Mouse (Mus musculus): ENCODE results near the gene Rpl28.
"Not testable (repeated sequence)": the region's sequence is repeated elsewhere in the genome, so short reads cannot be mapped to it uniquely, and the experiment has no call there.

The Rpl28 gene

DNA sequence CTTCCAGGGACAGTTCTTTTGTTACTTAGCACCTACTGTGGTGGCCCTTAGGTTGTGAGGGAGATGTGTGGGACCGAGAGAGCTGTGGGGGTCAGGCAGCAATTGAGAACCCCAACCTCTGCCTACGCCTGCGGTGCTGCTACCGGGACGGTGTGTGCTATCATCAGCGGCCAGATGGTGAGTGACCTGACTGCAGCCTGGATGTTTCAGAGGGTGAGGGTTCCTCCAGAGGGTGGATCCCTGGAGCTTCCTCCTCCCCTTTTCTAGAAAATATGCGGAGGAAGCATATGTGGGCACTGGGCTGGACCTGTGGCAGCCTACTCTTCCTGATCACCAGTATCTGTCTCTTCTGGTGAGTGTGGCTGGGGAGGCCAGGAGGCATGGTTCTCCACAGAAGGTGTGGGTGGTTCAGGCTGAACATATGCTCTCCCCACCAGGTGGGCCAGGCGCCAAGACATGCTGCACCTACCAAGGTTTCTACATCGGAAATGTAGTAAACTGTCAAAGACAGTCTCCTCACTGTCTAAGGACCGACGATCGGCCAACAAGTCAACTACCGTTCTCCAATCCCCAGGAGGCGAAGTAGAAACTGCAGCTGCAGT, 8.9 kb upstream of the Rpl28 start:
- DNase-seq (ENCODE audit: low read depth), result no peak

DNA sequence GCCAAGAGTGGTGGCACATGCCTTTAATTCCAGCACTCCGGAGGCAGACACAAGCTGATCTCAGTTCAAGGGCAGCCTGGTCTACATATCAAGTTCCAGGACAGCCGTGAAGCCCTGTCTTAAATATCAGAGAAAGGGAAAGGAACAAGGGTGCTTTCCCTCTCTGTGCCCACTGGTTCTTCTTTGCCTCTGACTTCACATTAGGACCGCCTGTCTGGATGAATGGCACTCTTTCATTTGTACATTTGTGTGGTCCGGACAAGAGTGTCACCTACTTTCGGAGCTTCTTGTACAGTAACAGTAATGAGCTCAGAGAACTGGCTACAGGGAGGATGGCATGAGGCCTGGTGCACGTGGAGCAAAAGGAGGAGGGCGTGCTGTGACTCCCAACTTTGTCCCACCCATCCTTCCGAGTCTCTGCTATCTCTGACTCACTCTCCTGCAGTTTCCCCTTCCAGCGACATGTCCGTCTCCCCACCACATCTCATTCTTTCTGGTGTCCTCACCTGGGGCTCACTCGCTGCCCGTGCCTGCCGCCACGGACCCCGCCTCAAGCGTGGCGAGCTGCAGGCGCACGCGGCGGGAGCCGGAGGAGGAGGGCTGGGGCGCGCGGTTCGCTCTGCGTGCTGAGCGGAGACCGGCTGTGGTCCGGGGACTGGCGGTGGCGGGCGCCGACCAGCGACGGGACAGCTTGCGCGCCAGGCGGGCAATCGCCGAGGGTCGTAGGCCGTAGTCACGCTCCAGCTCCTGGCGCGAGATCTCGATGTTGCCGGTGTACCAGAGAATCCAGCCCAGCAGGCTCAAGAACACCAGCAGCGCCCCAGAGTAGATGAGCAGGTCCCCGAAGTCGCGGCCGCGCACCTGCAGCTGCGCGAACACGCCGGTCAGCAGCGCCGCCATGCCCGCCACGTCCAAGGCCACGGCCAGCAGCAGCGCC, 3.9 kb upstream of the Rpl28 start:
- peak; percentile 67 for DNase-seq (ENCODE audit: low read depth)

- DNase-seq (ENCODE audit: low read depth), result no peak
Observed at GRCm38 (mm10) chr7:4789436-4789935, 3.2 kb upstream of the Rpl28 start, which contains the start of gene Tmem238. Gene Tmem238, minus strand, starts transcription at chr7:4789656.

DNA sequence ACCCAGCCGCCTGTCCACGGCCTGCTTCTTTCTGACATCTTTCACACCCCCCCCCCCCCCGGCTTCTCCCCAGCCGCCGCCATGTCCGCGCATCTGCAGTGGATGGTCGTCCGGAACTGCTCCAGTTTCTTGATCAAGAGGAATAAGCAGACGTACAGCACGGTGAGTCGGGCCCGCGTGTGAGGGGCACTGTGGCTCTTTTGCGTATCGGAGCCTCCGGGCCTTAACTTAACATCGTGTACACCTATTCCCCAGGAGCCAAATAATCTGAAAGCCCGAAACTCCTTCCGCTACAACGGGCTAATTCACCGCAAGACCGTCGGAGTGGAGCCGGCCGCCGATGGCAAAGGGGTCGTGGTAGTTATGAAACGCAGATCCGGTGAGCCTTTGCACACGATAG, 574 bp downstream of the Rpl28 start:
- DNase-seq (ENCODE audit: low read depth), result not testable (repeated sequence)

DNA sequence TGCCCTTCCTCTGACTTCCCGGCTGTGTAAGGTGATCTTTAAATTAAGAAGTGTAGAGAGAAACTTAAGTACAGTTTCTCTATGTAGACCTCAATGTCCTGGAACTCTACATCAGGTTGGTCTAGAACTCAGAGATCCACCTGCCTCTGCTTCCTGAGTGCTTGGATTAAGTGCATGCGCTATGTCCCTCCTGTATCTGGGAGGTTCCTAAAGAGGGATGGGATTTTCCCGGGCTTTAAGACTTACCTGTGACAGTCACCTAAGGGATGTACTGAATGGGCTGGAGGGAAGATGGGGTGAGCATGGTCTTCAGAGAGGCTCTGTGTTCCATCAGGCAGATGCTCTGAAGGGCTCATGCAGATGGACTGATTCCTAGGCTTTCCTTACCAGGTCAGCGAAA, 1.0 kb downstream of the Rpl28 start:
- no peak for DNase-seq (ENCODE audit: low read depth)

DNA sequence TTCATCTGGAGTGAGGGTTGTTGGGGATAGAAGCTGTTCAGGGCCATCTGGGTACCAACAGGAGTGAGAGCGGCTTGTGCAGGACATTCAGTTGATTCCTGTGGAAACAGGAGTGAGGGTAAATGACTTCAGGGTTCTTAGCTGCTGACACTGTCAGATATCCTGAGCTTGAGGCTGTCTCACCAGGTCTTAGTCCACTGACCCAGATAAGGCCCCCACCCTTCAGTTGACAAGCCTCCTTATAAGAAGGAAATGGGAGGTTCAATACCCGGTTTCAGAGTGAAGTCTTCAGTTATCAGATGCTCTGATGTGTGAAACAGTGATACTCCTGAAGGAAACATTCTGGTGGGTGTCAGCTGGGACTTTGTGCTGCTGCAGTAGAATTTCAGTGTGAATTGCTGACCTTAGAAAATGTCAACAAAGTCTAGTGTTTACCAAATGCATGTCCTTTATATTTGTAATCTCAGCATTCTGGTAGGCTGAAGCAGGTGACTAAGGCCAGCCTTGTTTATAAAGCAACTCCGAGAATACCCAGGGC, 2.0 kb downstream of the Rpl28 start:
- DNase-seq (ENCODE audit: low read depth), result no peak

- peak; percentile 78 for DNase-seq (ENCODE audit: low read depth)
Observed at GRCm38 (mm10) chr7:4795767-4796433, 3.2 kb downstream of the Rpl28 start.

- no peak for DNase-seq (ENCODE audit: low read depth)
Observed at GRCm38 (mm10) chr7:4802247-4802646, 9.6 kb downstream of the Rpl28 start.

- DNase-seq (ENCODE audit: low read depth), result peak; percentile 76
Observed at GRCm38 (mm10) chr7:4806716-4807115, 14.0 kb downstream of the Rpl28 start.

- DNase-seq (ENCODE audit: low read depth), result not testable (repeated sequence)
Observed at GRCm38 (mm10) chr7:4811131-4811530, 18.5 kb downstream of the Rpl28 start.

GRCm38 (mm10) chr7:4811842-4812302, 19.2 kb downstream of the Rpl28 start:
- peak; percentile 63 for DNase-seq (ENCODE audit: low read depth)

DNA sequence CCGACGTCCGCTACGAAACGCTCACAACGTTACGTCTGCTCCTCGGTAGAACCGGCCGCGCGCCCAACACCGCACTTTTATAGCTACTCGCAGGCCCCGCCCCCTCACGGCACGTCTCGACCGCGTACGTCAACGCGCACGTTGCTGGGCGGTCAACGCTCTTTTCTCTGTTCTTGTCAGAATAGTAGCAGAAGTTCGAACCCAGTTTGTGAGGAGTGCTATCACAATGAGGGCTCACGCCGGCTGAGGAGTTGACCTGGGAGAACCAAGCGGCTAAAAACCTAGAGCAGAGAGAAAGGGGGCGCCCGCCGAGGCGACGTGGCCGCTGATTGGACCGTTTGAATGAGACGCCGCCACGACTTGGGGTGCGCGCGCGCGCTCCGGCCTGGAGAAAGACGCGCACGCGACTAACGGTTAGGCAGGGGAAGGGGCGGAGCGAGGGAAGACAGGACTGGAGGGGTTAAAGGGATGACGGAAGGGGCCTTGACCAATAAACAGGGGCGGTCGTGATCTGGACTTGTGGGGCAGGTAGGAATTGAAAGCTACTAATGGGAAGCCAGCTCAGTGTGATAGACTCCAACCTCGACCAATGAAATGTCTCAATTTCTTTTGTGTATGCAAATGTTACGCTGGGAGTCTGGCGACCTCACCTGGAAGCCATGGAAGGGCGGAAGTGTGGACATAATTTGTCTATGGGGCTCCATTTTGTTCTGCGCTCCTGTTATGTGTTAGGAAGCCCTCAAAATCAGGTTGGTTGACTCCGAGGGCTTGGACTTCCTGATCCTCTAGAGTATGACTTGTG, 19.8 kb downstream of the Rpl28 start, which contains the start of gene Ube2s:
TSS of gene Ube2s (minus strand) at position 288 of the 802 bp plus-strand sequence.
- peak; percentile 100 for DNase-seq (ENCODE audit: low read depth)

DNA sequence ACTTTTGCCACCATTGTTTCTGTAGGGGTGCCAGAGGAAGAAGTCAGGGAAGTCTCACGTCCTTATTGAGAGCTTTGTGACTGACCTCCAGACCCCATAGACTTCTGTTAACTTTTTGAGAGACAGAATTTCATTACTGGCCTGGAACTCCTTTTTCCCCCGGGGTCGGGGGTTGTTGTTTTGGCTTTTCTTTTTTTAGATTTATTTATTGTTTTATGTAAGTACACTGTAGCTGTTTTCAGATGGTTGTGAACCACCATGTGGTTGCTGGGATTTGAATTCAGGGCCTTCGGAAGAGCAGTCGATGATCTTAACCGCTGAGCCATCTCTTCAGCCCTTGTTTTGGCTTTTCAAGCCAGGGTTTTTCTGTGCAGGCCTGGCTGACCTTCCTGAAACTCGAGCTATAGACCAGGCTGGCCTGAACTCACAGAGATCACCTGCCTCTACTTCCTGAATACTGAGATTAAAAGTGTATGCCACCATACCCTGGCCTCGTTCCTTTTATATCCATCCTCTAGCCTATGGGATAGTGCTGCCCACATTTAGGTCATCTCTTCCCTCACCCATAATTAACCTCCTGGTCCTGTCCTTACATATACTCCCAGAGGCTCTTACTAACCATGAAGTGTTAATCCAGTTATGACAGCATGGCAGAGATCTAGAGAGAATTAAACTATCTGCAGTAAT, 20.6 kb downstream of the Rpl28 start:
- no peak for DNase-seq (ENCODE audit: low read depth)

DNA sequence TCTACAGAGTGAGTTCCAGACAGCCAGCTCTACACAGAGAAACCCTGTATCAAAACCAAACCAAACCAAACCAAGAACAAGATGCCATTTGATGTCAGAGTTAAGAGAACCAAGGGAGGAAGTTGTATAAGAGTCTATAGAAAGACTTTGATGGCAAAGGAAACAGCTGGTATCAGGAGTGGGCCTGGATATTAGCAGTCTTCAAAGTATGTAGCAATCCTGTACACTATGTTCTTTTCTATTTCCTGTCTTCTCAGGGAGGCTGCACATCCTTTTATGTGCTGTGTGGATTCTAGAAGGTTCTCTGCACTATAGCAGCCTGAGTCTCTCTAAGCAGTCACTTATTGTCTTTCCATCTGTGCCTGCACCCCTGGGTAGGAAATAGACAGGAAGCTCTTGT, 23.9 kb downstream of the Rpl28 start:
- DNase-seq (ENCODE audit: low read depth), result no peak

DNA sequence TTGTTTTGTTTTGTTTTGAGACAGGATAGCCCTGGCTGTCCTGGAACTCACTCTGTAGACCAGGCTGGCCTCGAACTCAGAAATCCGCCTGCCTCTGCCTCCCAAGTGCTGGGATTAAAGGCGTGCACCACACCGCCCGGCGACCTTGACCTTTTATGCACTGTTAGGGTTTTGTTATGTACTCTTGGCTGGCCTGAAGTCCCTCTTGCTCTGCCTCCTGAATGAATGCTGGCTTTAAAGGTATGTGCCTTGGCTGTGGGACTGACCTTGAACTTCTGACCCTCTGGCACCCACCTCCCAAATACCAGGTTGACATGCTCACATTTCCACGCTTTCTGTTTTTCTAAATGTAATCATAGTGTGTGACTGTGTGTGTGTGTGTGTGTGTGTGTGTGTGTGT, 28.3 kb downstream of the Rpl28 start:
- not testable (repeated sequence) for DNase-seq (ENCODE audit: low read depth)

DNA sequence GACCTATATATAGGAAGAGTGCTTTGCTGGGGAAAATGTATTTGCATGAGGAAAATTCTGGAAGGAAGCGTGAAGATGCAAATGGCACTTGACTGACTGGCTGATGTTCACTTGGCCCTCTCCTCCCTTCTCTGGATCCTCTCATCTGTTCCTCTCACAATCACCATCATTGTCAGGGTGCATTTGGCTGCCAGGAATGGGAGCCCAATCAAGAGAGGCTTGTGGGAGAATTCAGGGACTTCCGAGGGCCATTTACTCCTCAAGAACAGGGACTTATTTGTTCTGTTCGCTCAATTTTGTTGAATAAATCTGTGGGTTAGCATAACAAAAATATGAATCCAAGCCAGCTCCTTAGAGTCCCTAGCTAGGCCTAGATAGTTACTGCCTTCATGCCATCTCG, 29.0 kb downstream of the Rpl28 start:
- DNase-seq (ENCODE audit: low read depth), result no peak

DNA sequence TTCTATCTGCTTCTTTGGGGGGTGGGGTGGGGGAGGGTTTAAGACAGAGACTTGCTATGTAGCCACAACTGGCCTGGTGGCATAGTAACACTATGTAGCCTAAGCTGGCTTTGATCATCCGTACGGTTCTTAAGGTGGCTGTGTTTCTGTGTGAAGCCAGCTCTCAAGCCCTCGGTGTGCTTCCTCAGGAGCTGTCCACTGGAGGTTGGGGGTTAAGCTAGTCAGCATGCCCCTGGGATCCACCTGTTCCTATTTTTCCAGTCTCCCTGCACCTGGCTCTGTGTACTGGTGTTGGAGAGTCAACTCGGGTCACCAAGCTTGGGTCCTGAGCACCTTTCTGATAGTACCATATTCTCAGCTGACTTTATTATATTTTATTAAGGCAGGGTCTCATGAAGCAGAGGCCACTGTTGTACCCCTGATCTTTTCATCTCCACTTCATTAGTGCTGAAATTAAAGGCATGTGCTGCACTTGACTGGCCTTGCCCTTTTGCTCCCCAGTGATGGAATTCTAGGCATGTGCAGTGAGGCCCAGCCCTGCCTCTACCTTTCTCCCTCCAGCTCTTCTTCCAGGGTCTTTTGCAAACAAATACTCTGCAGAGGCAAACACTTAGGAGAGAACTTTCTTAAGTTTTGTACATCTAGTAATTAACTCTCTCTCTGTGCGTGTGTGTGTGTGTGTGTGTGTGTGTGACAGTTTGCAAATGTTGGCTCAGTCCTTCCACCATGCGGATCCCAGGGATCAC, 29.7 kb downstream of the Rpl28 start:
- no peak for DNase-seq (ENCODE audit: low read depth)

- DNase-seq (ENCODE audit: low read depth), result no peak
Observed at GRCm38 (mm10) chr7:4825365-4825764, 32.7 kb downstream of the Rpl28 start.

DNA sequence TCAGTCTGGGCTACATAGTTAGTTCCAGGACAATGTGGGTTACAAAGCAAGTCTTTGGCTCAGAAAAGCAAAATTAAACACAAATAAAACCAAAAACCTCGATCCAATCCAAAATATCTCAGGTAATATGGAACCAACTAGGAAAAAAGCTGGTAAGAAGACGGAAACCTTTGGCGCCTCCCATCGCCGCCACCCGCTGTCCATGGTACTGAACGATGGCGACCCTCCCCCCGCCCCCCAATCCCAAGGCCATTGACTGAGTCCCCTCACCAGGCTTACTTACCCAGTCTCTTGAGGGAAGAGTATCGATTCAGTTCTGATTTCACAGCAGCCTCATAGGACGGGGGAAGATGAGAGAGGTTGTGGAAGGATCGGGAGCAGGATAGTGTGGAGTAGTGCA, 37.8 kb downstream of the Rpl28 start:
- DNase-seq (ENCODE audit: low read depth), result no peak

All from NIH3T3 (cell line).